Comparison of ENCODE assay signal across 8 mouse cellular contexts in genomic region chr6:83115011-83115671, GRCm38 (mm10). TPM values are rescaled to one million over a fixed set of nuclear protein-coding genes. Genes with fewer than 3 reads are reported as not detected.
DNase-seq lines count a peak whose midpoint lies in the region; ATAC-seq lines count a peak whose summit lies in the region.

Gene Mogs (plus strand): TSS chr6:83115496.

- peak; percentile 89 for DNase-seq in c-Kit-positive CD71-negative TER-119-negative erythroid progenitor cells, embryonic 14.5 days (ENCODE audit: low read depth)
- DNase-seq in forebrain, embryonic 10.5 days (ENCODE audit: extremely low spot score, low spot score): peak; percentile 93
- peak; percentile 96 for DNase-seq in kidney, postnatal 14 days
- DNase-seq in liver, embryonic 13.5 days: peak; percentile 90
- peak; percentile 91 for DNase-seq in natural killer cell, adult 2 months (ENCODE audit: low spot score in 2 of 2)

- peak within 1 kb of the TSS; percentile 84 for H3K9ac ChIP-seq in heart, embryonic 14.5 days (ENCODE audit: low read length)
- H3K9ac ChIP-seq in liver, embryonic 13.5 days: peak within 1 kb of the TSS; percentile 96
- H3K9ac ChIP-seq in stomach, embryonic 14.5 days (replicated peaks; ENCODE audit: low read depth, low read length): peak within 1 kb of the TSS; percentile 71

- H3K4me2 ChIP-seq in heart, embryonic 14.5 days (ENCODE audit: low read length): peak within 1 kb of the TSS; percentile 85
- peak within 1 kb of the TSS; percentile 97 for H3K4me2 ChIP-seq in liver, embryonic 13.5 days
- H3K4me2 ChIP-seq in stomach, embryonic 14.5 days (replicated peaks; ENCODE audit: low read depth, low read length): peak within 1 kb of the TSS; percentile 94

- peak within 1 kb of the TSS; percentile 91 for H3K27ac ChIP-seq in forebrain, embryonic 10.5 days
- H3K27ac ChIP-seq in heart, embryonic 14.5 days (replicated peaks in 1 of 2; ENCODE audit: control insufficient read depth in 1 of 2, insufficient read depth in 1 of 2, low read depth in 2 of 2, low read length in 2 of 2): peak within 1 kb of the TSS; percentile 53 to 70
- H3K27ac ChIP-seq in liver, embryonic 13.5 days: peak within 1 kb of the TSS; percentile 93
- peak within 1 kb of the TSS; percentile 77 for H3K27ac ChIP-seq in stomach, embryonic 14.5 days (ENCODE audit: low read length)

- peaks cover 56% of the 10 kb centered on the region for H3K4me1 ChIP-seq in forebrain, embryonic 10.5 days
- H3K4me1 ChIP-seq in heart, embryonic 14.5 days (ENCODE audit: control insufficient read depth in 2 of 2, insufficient read depth in 2 of 2, low read length in 2 of 2): peaks cover 9 to 28% of the 10 kb centered on the region in 2 experiments
- peaks cover 84% of the 10 kb centered on the region for H3K4me1 ChIP-seq in liver, embryonic 13.5 days (replicated peaks)
- H3K4me1 ChIP-seq in stomach, embryonic 14.5 days (ENCODE audit: control insufficient read depth, insufficient read depth, low read length): peaks cover 22% of the 10 kb centered on the region

- peak within 1 kb of the TSS; percentile 91 for H3K4me3 ChIP-seq in forebrain, embryonic 10.5 days
- H3K4me3 ChIP-seq in heart, embryonic 14.5 days (ENCODE audit: control insufficient read depth in 1 of 2, insufficient read depth in 1 of 2, low read depth in 1 of 2, low read length in 2 of 2): peak within 1 kb of the TSS; percentile 59 to 64
- H3K4me3 ChIP-seq in liver, embryonic 13.5 days (replicated peaks): peak within 1 kb of the TSS; percentile 89
- peak within 1 kb of the TSS; percentile 65 for H3K4me3 ChIP-seq in stomach, embryonic 14.5 days (ENCODE audit: low read depth, low read length)

- ATAC-seq in CD4-positive, CD25-positive, alpha-beta regulatory T cell, adult 4 months: peak; percentile 92
- ATAC-seq in heart, embryonic 14.5 days (ENCODE audit: insufficient number of reproducible peaks, insufficient read depth, low FRiP score, low read depth): peak; percentile 87
- ATAC-seq in liver, embryonic 13.5 days (ENCODE audit: low read depth): peak; percentile 90
- ATAC-seq in stomach, embryonic 14.5 days (ENCODE audit: insufficient number of reproducible peaks, insufficient read depth, low FRiP score, low read depth): peak; percentile 93

- peaks cover 49% of the 10 kb centered on the region for H3K36me3 ChIP-seq in forebrain, embryonic 10.5 days (replicated peaks)
- peaks cover 49% of the 10 kb centered on the region for H3K36me3 ChIP-seq in heart, embryonic 14.5 days (ENCODE audit: control insufficient read depth, insufficient read depth, low read length)
- H3K36me3 ChIP-seq in liver, embryonic 13.5 days: peaks cover 46% of the 10 kb centered on the region
- peaks cover 25% of the 10 kb centered on the region for H3K36me3 ChIP-seq in stomach, embryonic 14.5 days (ENCODE audit: control insufficient read depth, insufficient read depth, low read length)

- H3K27me3 ChIP-seq in forebrain, embryonic 10.5 days (ENCODE audit: poor library complexity, severe bottlenecking): no peaks in the 10 kb centered on the region
- no peaks in the 10 kb centered on the region for H3K27me3 ChIP-seq in heart, embryonic 14.5 days (ENCODE audit: control insufficient read depth, insufficient read depth, low read length)
- H3K27me3 ChIP-seq in liver, embryonic 13.5 days: no peaks in the 10 kb centered on the region
- no peaks in the 10 kb centered on the region for H3K27me3 ChIP-seq in stomach, embryonic 14.5 days (ENCODE audit: control insufficient read depth, insufficient read depth, low read length)

- WGBS in forebrain, embryonic 10.5 days: 2% methylated on average over 57 of the region's 58 CpGs
- WGBS in heart, embryonic 14.5 days: 1% methylated on average over 43 of the region's 58 CpGs
- 2% methylated on average over 58 of the region's 58 CpGs for WGBS in liver, embryonic 13.5 days (ENCODE audit: insufficient replicate concordance)
- under 1% methylated on average over 57 of the region's 58 CpGs for WGBS in stomach, embryonic 14.5 days

- no peaks in the 10 kb centered on the region for H3K9me3 ChIP-seq in forebrain, embryonic 10.5 days
- H3K9me3 ChIP-seq in heart, embryonic 14.5 days (ENCODE audit: control insufficient read depth, low read length): no peaks in the 10 kb centered on the region
- no peaks in the 10 kb centered on the region for H3K9me3 ChIP-seq in liver, embryonic 13.5 days (replicated peaks)
- H3K9me3 ChIP-seq in stomach, embryonic 14.5 days (ENCODE audit: control insufficient read depth, low read depth, low read length): no peaks in the 10 kb centered on the region

RNA-seq across cellular contexts. Expression of gene Mogs, which starts in this region (rescaled TPM):
- polyA plus RNA-seq in CD4-positive, CD25-positive, alpha-beta regulatory T cell, adult 4 months (2017; shearing (Covaris generic)): 10 to 100 TPM in 1 of 2 experiments, 1 to 10 TPM in 1; 6.5 to 16.0 TPM
- polyA plus RNA-seq in forebrain, embryonic 10.5 days (2016; fragmentation: Nextera tagmentation; extraction: Ambion mirVana): 32.6 and 38.3 TPM in 2 replicates
- 17.8 and 21.6 TPM in 2 replicates for polyA plus RNA-seq in heart, embryonic 14.5 days (2014; fragmentation: Nextera tagmentation; extraction: Ambion mirVana)
- 44.9 and 46.7 TPM in 2 replicates for polyA plus RNA-seq in liver, embryonic 13.5 days (2015; fragmentation: Nextera tagmentation; extraction: Ambion mirVana)
- 24.4 and 31.2 TPM in 2 replicates for polyA plus RNA-seq in stomach, embryonic 14.5 days (2014; fragmentation: Nextera tagmentation; extraction: Ambion mirVana)

Comparison
In these comparisons a context has a peak if more than half of its experiments do, and no peak if none do; other contexts are left out.
1. Peak in every context shown above with its lines: DNase-seq, ATAC-seq, H3K4me3 ChIP-seq and H3K27ac ChIP-seq.